Mouse (Mus musculus): ENCODE data around the gene Ski.

Gene Ski

DNA sequence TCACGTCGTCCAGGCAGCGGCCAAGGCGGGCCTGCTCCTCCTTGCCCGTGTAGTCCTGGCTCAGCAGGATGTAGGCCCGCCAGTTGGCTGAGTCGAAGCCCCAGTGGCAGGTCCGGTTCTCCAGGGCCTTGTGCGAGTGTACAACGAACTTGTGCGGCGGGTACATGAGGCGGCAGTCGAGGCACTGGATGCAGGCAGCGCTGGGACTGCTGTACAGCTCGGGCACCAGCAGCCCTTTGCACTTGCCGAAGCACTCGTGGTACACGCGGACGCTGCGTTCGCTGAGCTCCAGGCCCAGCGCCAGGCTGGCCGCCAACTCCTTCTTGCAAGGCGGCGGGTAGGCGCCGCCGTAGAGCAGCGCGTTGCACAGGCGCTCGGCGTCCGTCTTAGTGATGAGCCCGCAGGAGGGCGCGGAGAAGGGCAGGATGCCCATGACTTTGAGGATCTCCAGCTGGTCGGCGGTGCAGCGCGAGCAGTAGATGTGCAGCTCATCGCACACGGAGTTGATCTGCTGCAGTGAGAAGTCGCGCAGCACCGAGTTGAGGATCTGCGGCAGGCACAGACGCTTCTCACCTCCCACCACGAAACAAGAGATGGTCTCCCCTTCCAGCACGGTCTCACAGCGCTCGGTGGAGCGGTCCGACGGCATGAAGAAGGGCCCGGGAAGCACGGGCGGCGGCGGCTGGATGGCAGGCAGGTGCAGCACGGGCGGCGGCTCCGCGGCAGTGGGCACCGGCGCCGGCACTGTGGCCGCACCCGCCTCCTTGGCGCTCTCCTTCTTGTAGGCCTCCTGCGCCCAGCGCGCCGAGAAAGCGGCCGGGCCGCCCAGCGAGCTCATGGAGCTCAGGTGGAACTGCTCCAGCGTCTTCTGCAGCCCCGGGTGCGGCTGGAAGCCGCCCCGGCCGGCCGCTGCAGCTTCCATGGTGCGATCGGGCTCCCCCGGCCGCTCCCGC is 517 bp downstream of the Ski start:
- CTCF ChIA-PET, result interaction anchor here in 3 of 4 experiments (0.6 to 3.1 kb wide), 11 partner anchors 9 to 240 kb away, joined by 3 to 16 read pairs (median 4); partner anchors contain the start of gene Faap20 (in 2 of the 3)

DNA sequence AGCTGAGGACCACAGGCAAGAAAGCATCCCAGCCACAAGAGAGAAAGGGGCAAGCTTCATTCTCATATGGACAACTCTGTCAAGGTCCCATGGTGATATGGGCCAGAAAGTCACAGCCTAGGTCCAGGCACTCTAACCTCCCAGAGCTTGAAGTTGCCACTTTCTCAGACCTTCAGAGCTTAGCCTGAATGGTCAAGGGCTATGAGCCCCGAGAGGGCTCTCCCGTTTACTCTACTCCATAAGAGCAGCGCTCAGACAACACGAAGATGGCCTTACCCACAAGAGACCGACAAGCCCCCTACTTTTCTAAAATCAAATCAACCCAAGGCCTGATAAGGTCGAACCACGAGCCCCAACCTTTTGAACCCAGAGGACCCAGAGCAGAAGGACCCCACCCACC is 1.3 kb downstream of the Ski start:
- CTCF ChIA-PET, result interaction anchor here in 3 of 4 experiments (0.7 to 1.7 kb wide), 6 partner anchors 29 to 275 kb away, joined by 3 to 6 read pairs (median 4); partner anchors contain the start of gene Faap20 (in 1 of the 3)

More for the DNA sequence above, 517 bp downstream of the Ski start:
- POLR2A ChIA-PET, result interaction anchor here in 3 of 4 experiments (0.6 to 11.8 kb wide), 47 partner anchors 9 to 350 kb away, joined by 3 to 135 read pairs (median 6); partner anchors contain the start of genes Faap20 (in 1 of the 3), Morn1 (in 1 of the 3), Pex10 (in 1 of the 3) and Rer1 (in 1 of the 3)

DNA sequence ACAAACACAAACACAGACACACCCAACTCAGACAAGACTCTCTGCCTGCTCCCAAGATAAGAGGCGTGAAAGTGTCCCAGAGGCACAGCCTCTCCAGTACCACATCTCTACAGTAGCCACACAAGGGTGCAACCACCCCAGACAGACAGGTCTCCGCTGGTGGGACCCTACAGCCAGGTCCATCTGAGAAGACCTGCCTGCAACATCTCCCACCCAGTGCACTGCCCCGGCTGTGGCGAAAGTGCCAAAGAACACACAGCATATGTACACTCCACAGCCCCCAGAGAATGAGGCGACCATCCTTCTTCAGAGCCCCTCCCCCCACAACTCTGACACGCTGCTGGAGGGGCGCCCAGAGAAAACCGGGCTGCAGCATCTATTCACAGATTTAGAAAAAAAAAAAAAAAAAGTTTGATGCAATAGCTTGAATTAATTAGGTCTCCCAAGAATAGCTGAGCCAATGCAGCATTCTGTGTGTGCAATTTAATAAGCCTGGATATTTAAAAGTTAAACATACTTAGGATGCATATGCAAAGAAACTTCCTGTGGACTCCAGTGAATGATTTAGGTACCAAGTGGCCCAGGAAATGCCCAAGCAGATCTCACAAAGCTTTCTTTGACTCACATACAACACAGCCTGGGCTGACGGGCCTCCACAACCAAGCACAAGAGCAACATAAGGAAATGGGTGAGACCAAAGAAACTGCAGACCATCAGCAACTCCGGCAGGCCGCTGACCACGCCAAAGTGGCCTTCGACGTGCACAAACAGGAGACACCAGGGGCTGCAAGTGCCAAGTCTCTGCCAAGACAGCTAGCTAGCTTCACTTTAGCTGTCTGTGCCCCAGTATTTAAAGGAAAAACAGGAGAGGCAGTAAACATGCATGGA is 1.9 kb downstream of the Ski start:
- POLR2A ChIA-PET, result interaction anchor here in 3 of 4 experiments (0.6 to 11.8 kb wide), 36 partner anchors 9 to 134 kb away, joined by 3 to 135 read pairs (median 4); partner anchors contain the start of genes Morn1 (in 2 of the 3) and Rer1 (in 2 of the 3)
- CTCF ChIA-PET, result interaction anchor here in 2 of 4 experiments (0.7 to 1.7 kb wide), 5 partner anchors 29 to 274 kb away, joined by 3 to 6 read pairs (median 4); partner anchors contain the start of gene Faap20 (in 1 of the 2)

More for the DNA sequence above, 1.3 kb downstream of the Ski start:
- POLR2A ChIA-PET, result interaction anchor here in 3 of 4 experiments (0.6 to 11.8 kb wide), 39 partner anchors 10 to 351 kb away, joined by 3 to 135 read pairs (median 5); partner anchors contain the start of genes Faap20 (in 1 of the 3), Morn1 (in 1 of the 3) and Rer1 (in 1 of the 3)

DNA sequence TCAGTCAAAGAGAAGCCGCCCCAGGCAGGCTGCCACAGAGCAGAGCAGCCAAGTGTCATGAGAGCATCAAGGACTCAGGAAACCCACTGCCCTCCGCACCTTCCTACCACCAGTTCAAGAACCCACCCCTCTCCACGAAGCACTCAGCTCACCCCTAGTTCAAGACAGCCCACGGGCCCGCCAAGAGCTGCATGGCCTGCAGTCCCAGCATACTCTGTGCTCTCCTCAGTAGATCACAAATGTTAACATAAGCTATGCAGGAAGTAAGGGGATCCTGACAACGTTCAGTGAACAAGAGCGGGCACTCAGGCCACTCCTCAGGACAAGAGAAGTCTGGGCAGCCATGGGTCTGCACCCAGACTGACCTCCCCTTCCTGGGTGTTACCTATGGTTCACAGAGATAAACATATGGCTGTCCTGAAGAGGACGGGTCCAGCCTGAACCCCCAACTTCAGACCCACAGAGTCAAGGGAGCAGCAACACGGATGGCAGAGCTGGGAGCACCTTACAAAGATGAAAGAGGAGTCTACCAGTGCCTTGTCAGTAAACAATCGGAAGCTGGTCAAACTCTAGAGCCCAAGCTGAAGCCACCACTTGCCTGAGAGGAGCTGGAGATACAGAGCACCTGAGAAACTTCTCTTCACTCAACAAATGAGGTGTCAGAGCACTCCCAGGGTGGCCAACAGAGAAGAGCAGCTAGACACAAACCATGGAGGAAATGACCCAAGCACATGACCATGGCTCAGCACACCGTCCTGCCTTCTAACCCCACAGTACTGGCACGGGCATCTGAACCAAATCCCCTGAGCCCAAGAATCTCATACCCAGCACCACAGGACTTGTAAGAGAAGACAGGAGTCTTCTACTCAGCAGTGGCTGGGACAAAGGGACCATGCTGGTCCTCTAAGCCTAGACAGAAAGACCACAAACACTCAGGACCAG is 2.9 kb downstream of the Ski start:
- POLR2A ChIA-PET, result interaction anchor here in 3 of 4 experiments (0.5 to 11.8 kb wide), 25 partner anchors 8 to 133 kb away, joined by 3 to 135 read pairs (median 3); partner anchors contain the start of genes Morn1 (in 2 of the 3), Rer1 (in 2 of the 3) and Faap20 (in 1 of the 3)
- CTCF ChIA-PET, result interaction anchor here in 2 of 4 experiments (0.8 to 1.7 kb wide), 4 partner anchors 91 to 273 kb away, joined by 3 to 5 read pairs (median 3); no protein-coding TSS in a partner anchor

DNA sequence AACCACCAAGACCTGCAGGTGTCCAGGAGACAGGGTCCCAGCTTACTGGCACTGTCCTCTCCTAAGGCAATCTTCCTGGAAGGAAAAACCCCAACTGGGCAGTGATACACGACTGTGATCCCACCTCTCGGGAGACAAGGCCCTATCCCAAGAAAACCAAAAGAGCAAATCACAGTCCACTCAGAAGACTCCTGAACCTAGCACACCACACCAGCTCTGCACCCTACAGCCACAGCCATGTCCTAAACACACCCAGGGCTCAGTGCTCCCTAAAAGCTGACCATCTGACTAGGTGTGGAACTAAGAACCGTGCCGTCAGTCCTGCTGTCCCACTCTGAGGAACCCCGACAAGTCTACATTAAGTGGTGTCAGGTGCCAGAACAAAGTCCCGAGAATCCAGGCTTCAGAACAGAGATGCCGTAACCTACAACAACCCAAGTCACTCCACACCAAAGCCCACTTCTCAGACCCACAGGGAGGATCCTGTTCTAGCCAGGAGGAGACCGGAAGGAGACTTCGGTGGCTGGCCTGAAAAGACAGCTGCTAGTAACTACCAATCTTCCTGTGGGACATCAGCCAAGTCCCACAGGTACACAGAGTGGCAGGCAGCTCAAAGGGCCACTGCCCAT is 4.2 kb downstream of the Ski start:
- CTCF ChIA-PET, result interaction anchor here in 2 of 4 experiments (0.6 to 1.7 kb wide), 5 partner anchors 31 to 888 kb away, joined by 3 to 5 read pairs (median 4); partner anchors contain the start of gene Faap20 (in 1 of the 2)
- POLR2A ChIA-PET, result interaction anchor here in 3 of 4 experiments (0.5 to 11.8 kb wide), 26 partner anchors 10 to 919 kb away, joined by 3 to 135 read pairs (median 3); partner anchors contain the start of genes Morn1 (in 2 of the 3), Rer1 (in 2 of the 3) and Faap20 (in 1 of the 3)

DNA sequence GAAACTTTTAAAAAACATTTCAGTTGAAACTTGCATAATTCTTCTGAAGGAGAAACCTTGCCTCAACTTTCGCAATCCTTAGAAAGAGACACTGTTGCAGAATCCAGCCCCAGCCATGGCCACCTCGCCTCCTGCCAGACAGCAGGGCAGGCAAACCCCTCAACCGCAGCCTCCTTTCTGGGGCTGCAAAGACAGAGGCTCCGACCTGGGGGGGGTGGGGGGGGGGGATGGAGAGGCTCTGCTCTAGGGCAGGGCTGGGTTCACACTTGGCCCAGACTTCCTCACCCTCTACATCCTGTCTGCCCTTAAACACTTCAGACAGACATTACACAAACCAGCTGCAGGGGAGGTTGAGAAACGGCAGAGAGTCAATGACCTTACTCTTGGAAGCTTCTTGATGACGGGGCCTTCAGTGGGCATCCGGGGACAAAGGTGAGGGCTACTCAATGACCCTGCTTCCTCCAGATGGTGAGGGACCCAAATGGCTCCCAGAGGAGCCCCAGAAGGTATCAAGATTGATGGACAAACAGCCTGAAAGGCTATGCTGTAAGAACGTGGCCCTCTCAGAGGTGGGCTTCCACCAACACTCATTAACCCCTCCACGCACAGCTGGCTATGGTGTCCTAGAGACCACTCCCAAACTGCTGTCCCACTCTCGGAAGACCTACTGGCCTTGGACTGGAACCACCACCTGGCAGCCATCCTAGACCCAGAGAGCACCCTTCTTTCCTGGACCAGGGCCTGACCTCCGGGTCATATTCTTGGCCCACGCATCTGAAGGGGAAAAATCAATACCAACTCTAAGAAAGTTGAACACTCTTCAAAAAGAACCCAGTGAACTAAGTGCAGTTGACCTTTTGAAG is 4.9 kb downstream of the Ski start:
- POLR2A ChIA-PET, result interaction anchor here in 3 of 4 experiments (0.6 to 11.8 kb wide), 13 partner anchors 9 to 480 kb away, joined by 3 to 135 read pairs (median 4); partner anchors contain the start of gene Faap20 (in 1 of the 3)
- CTCF ChIA-PET, result interaction anchor here in 1 of 4 experiments (0.6 to 1.1 kb wide), 4 partner anchors 93 to 887 kb away, joined by 3 to 4 read pairs (median 3); no protein-coding TSS in a partner anchor

DNA sequence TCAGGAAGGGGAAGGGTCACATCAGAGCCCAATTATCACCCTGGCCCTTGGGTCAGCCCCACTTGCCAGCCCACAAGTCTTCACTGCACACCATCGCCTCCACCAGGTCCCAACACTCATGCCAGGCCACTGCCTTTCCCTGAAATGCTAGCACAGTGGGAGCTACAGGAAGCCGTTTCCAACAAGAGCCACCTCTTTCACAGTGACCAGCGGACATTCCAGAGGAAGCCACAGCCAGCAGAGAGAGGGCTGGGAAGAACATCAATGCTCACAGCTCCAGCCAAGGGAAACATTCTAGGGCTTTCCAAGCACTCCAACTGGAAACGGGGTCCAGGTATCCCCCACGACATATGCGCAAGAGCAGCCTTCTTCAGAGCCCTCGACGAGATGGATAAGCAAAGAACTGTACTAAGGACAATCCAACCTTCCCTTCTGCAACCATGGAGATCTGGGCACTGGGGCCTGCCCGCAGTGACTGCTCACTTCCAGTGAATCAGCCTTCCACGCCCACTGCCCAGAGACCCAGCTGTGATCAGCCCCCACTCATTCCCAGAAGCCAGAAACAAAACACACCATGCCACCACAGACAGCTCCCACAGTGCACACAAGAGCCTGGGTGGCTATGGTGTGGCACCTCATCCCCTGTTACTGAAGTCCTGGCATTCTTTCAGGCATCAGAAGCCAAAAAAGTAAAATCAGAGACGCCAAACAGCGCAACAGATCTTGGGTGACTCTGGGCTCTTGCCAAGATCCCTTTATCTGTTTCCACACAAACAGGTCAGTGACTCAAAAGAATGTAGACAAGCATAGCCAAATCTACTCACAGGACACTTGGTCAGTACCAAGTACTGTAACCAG is 6.4 kb downstream of the Ski start:
- ChIA-PET POLR2A (interaction anchor here in 3 of 4 experiments (1.0 to 11.8 kb wide), 7 partner anchors 8 to 58 kb away, joined by 3 to 135 read pairs (median 4); no protein-coding TSS in a partner anchor), CTCF (interaction anchor here in 1 of 4 experiments (0.6 to 0.7 kb wide), 2 partner anchors 92 to 689 kb away, joined by 3 read pairs; no protein-coding TSS in a partner anchor)

DNA sequence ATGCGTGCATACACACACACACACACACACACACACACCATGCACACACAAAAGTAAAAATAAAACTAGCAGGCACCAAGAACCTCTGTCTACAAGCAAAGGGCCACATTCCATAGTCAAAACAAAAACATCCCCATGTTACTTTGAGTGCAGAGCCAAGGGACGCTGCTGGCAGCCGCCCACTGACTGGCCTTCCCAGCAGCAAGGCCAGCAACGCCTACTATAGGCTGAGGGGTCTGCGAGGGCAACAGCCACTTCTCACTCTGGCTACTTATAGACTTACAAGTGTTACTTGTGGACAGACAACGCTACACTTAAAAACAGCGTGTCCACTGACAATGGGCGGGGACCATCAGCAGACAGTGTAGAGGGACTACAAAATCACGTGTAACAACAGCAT is 7.2 kb downstream of the Ski start:
- CTCF ChIA-PET, result interaction anchor here in 2 of 4 experiments (0.6 kb wide), 2 partner anchors 180 to 689 kb away, joined by 3 to 4 read pairs; no protein-coding TSS in a partner anchor
- POLR2A ChIA-PET, result interaction anchor here in 3 of 4 experiments (0.5 to 11.8 kb wide), 6 partner anchors 8 to 100 kb away, joined by 3 to 135 read pairs (median 4); no protein-coding TSS in a partner anchor

DNA sequence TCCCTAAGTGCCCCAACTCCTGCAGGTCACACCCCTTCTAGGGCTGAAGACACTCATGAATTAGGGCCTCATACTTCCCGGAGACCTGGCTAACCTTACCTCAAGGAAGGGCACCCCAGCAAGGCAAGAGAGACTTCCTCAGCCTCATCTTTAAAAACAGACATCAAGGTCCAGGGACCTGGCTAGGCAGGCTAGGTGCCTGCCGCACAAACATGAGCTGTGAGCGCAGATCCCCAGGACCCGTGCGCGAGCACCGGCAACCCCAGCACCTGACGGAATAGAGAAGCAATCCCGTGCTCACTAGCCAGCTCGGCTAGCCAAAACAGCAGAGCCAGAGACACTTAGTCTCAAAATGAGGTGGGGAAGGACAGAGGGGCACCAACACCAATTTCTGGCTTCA is 7.6 kb downstream of the Ski start:
- POLR2A ChIA-PET, result interaction anchor here in 3 of 4 experiments (0.5 to 11.8 kb wide), 6 partner anchors 8 to 100 kb away, joined by 3 to 135 read pairs (median 4); no protein-coding TSS in a partner anchor
- CTCF ChIA-PET, result interaction anchor here in 1 of 4 experiments (0.6 kb wide), 1 partner anchor 181 kb away, joined by 4 read pairs; no protein-coding TSS in a partner anchor

DNA sequence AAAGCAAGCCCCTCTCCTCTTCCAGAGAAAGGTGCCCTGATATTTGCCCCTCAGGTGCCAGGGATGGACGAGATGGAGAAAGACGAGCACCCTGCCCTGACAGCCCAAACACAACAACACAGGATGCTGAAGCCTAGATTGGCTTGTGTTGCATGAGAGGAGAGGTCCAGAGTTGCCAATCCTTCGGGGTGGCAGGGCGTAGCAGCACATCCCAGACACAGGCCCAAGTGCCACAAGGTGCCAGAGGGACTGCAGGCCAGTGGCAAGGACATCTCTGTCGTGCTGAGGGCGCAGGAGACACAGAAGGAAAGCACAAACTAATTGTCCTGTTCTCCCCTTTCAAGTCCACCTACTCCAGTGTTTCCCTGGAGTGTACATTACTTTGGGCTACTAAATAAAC is 8.2 kb downstream of the Ski start:
- CTCF ChIA-PET, result no interaction called here
- POLR2A ChIA-PET, result interaction anchor here in 1 of 4 experiments (1.0 kb wide), 1 partner anchor 14 kb away, joined by 4 read pairs; no protein-coding TSS in a partner anchor

DNA sequence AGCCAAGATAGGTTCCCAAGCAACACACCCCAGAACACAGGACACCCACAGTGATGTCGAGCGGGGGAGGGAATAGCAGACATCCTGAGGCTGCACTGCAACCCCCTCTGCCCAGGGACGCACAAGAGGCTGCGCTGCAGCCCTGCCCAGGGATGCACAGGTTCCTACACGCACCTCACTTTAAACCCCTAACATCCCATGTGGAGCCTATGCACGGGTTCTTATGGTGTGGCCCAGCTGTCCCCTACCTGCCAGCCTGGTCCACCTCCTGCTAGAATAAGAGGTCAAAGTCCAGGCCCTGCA is 8.7 kb downstream of the Ski start:
- POLR2A ChIA-PET, result interaction anchor here in 2 of 4 experiments (1.1 to 1.6 kb wide), 3 partner anchors 9 to 63 kb away, joined by 3 to 4 read pairs (median 3); no protein-coding TSS in a partner anchor
- CTCF ChIA-PET, result no interaction called here

DNA sequence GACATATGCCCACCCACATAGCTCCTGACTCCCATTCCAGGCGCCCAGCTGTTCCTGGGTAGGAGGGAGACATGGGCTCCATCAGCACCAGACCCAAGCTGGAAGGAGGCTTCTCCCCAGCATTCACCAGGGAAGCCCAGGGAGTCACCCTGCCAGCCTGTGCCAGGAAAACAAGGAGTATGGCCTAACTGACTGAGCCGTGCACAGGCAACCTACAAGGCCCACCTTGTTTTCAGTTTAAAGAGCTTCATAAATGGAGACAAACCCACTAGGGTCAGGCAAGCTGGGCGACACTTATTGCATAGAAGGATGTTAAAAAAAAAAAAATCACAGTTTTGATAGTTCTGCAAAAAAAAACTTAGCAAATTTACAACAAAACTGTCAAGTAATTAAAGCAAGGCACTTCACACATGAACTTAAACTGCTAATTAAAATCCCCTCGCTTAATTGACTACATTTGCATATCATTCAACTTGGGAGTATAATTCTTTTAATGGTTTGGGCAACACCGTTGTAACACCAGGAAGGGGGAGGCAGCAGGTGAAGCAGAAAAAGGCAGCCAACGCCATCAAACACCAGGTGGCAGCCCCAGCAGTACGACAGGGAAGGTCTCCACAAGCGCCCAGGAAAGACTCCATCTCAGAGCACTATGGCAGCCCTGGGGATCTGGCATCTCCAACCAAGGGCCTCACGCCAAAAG is 9.2 kb downstream of the Ski start:
- ChIA-PET POLR2A (interaction anchor here in 2 of 4 experiments (1.1 to 1.6 kb wide), 5 partner anchors 10 to 63 kb away, joined by 3 to 4 read pairs (median 3); no protein-coding TSS in a partner anchor), CTCF (no interaction called here)

DNA sequence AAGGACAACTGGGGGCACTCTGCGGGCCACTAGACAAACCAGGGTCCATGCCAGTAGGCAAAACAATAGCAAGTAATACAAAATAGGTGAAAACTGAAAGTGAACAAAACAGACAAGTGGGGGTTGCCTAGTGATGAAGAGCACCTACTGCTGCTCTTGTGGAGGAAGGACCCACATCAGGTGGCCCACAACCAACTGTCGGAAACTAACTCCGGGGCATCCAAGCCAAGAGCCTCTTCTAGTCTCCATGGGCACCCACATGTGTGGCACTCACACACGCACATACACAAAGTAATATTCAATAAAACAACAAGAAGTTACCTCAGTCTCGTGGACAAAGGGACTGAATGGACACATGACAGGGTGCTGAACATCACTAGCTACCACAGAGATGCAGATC is 12.9 kb downstream of the Ski start:
- POLR2A ChIA-PET, result interaction anchor here in 2 of 4 experiments (1.1 to 1.4 kb wide), 3 partner anchors 12 to 37 kb away, joined by 3 to 5 read pairs (median 3); no protein-coding TSS in a partner anchor
- CTCF ChIA-PET, result no interaction called here

Data from embryonic stem cell, embryonic (primary cell).